Mouse (Mus musculus) testis, adult 2 months (tissue): ENCODE results near the gene Acads.

ENCODE experiments used
- CTCF ChIP-seq: fragments of 200-500 bp; IDR thresholded peaks from 2 replicates; pipeline ENCODE4 v1.5.1; 2012; ENCODE audit warnings: low read depth, mild to moderate bottlenecking, inconsistent platforms, low read length, moderate library complexity; ENCODE audit not compliant: control insufficient read depth, insufficient read depth, insufficient replicate concordance
- POLR2A ChIP-seq: fragments of 200-500 bp; IDR thresholded peaks from 2 replicates; pipeline ENCODE4 v1.6.1; 2012; ENCODE audit warnings: low read depth, mild to moderate bottlenecking, inconsistent platforms, low read length, moderate library complexity; ENCODE audit not compliant: control insufficient read depth

- no peak for TF ChIP-seq CTCF
- no peak for TF ChIP-seq POLR2A
These were observed 4.6 kb downstream of the Acads start for GRCm38 (mm10) chr5:115114501-115114900.
